Mouse (Mus musculus) ES-Bruce4 (cell line): ENCODE measurements at regions not wholly inside any gene's neighbourhood (a gene's known extent, or its start where the extent isn't known, plus 50 kb on each side); places are given as distances from the start of the nearest gene placed in this dataset.

Source experiments
- EP300 ChIP-seq: IDR thresholded peaks from 2 replicates; pipeline ENCODE4 v1.6.1; 2011; ENCODE audit warnings: low read depth, low read length; ENCODE audit not compliant: insufficient read depth
- POLR2A ChIP-seq: IDR thresholded peaks from one replicate; pipeline ENCODE4 v1.8.1; 2011; ENCODE audit warnings: low read length; ENCODE audit not compliant: insufficient read depth

DNA sequence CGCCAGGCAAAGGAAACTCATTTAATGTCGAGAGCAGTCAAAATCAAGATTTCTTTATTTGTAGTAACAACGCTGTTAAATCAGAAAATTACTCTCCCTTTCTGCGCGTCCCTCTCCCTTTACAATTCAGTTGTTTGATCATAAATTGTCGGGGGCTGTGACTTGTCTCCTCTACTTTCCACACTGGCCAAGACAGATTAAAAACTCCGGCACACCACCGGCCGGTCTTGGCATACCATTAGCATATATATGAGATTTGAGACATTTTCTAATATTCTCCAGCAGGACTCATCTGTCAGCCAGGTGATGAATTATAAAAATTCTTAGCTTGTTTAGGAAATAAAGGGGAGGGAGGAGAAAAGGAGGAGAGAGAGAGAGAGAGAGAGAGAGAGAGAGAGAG lies 162.8 kb upstream of the Irx4 start:
- TF ChIP-seq POLR2A (no peak), EP300 (no peak)
